Mouse (Mus musculus) intestine, postnatal 0 days (tissue): Measurements from ENCODE around the gene Hacd4. TPM values are rescaled to one million over a fixed set of nuclear protein-coding genes. Genes with fewer than 3 reads are reported as not detected.
A peak's percentile ranks its signal among the peaks of the same experiment; 100 is the strongest.

ENCODE experiments used
- ATAC-seq: fragments of 200-750 bp; cut with Nextera tagmentation; 2 replicates; pipeline ENCODE4 v1.8.0; 2017; ENCODE audit warnings: mild to moderate bottlenecking, moderate TSS enrichment, moderate library complexity
- H3K27ac ChIP-seq: fragments of 300-500 bp; sonication (generic); 2 replicates; pipeline ENCODE4 v1.5.1; 2014; ENCODE audit warnings: mild to moderate bottlenecking, low read depth, low read length, moderate library complexity
- H3K27me3 ChIP-seq: fragments of 300-500 bp; sonication (generic); replicated peaks from 2 replicates; pipeline ENCODE4 v1.6.1; 2014; ENCODE audit warnings: low read length, mixed read lengths; ENCODE audit not compliant: control insufficient read depth, insufficient read depth
- H3K36me3 ChIP-seq: fragments of 300-500 bp; sonication (generic); 2 replicates; pipeline ENCODE4 v1.6.1; 2014; ENCODE audit warnings: mild to moderate bottlenecking, moderate library complexity; ENCODE audit not compliant: control insufficient read depth, insufficient read depth
- H3K4me1 ChIP-seq: fragments of 300-500 bp; sonication (generic); replicated peaks from 2 replicates; pipeline ENCODE4 v1.6.1; 2014; ENCODE audit warnings: antibody characterized with exemption, low read length, mixed read lengths; ENCODE audit not compliant: control insufficient read depth, insufficient read depth
- H3K4me2 ChIP-seq: fragments of 300-500 bp; sonication (generic); replicated peaks from 2 replicates; pipeline ENCODE4 v1.6.1; 2014; ENCODE audit warnings: low read depth, mild to moderate bottlenecking, moderate library complexity
- H3K4me3 ChIP-seq: fragments of 300-500 bp; sonication (generic); 2 replicates; pipeline ENCODE4 v1.5.1; 2014; ENCODE audit warnings: low read depth, low read length
- H3K9ac ChIP-seq: fragments of 300-500 bp; sonication (generic); 2 replicates; pipeline ENCODE4 v1.6.1; 2014; ENCODE audit warnings: mild to moderate bottlenecking, low read depth, low read length
- H3K9me3 ChIP-seq: fragments of 300-500 bp; sonication (generic); 2 replicates; pipeline ENCODE4 v1.6.1; 2016; ENCODE audit warnings: mixed run types; ENCODE audit not compliant: control insufficient read depth
- CTCF ChIP-seq: sonication (generic); IDR thresholded peaks from 2 replicates; pipeline ENCODE4 v1.5.1; 2016; ENCODE audit warnings: low read depth, mild to moderate bottlenecking, control low read depth, antibody characterized with exemption, moderate library complexity
- WGBS: fragments of 180-500 bp; shearing (Covaris S2); extraction: QIAGEN DNeasy Blood & Tissue Kit; methylation state at CpG from one replicate; pipeline ENCODE4 v1.1.7; 2014; 5-methylcytosine and 5-hydroxymethylcytosine counted together
- polyA plus RNA-seq: library from polyadenylated mRNA; unstranded; fragments of >200 nt; fragmentation: Nextera tagmentation; extraction: Ambion mirVana; gene quantifications from 2 replicates; pipeline ENCODE4 v1.2.1, GENCODE M21; 2015

The Hacd4 gene
- polyA plus RNA-seq, 1 experiment from 2014 or later: 6.6 TPM

GRCm38 (mm10) chr4:88458093-88458492, 19.4 kb upstream of the Hacd4 start:
- Histone ChIP-seq H3K9me3 (no peaks in the 10 kb centered on the region), H3K4me3 (no peak overlapping the region), H3K36me3 (no peaks in the 10 kb centered on the region), H3K9ac (no peak overlapping the region), H3K4me2 (no peak overlapping the region), H3K4me1 (no peaks in the 10 kb centered on the region), H3K27ac (no peak overlapping the region), H3K27me3 (no peaks in the 10 kb centered on the region)
- no peak for TF ChIP-seq CTCF
- ATAC-seq: no peak
- 85% methylated on average over 1 of the region's 1 CpGs for WGBS

GRCm38 (mm10) chr4:88450087-88450765, 11.5 kb upstream of the Hacd4 start:
- no peak for TF ChIP-seq CTCF
- no peak overlapping the region for H3K4me3 ChIP-seq
- no peak overlapping the region for H3K9ac ChIP-seq
- H3K4me1 ChIP-seq: no peaks in the 10 kb centered on the region
- H3K36me3 ChIP-seq: no peaks in the 10 kb centered on the region
- ATAC-seq: no peak
- no peaks in the 10 kb centered on the region for H3K9me3 ChIP-seq
- no peak overlapping the region for H3K27ac ChIP-seq
- WGBS: 92% methylated on average over 1 of the region's 1 CpGs
- no peak overlapping the region for H3K4me2 ChIP-seq
- H3K27me3 ChIP-seq: no peaks in the 10 kb centered on the region

GRCm38 (mm10) chr4:88448976-88449375, 10.2 kb upstream of the Hacd4 start:
- no peaks in the 10 kb centered on the region for H3K9me3 ChIP-seq
- TF ChIP-seq CTCF: no peak
- no peaks in the 10 kb centered on the region for H3K36me3 ChIP-seq
- H3K9ac ChIP-seq: no peak overlapping the region
- H3K27me3 ChIP-seq: no peaks in the 10 kb centered on the region
- no peak overlapping the region for H3K4me2 ChIP-seq
- no peaks in the 10 kb centered on the region for H3K4me1 ChIP-seq
- H3K4me3 ChIP-seq: no peak overlapping the region
- WGBS: 42% methylated on average over 2 of the region's 2 CpGs
- no peak for ATAC-seq
- H3K27ac ChIP-seq: no peak overlapping the region

GRCm38 (mm10) chr4:88440814-88441213, 2.1 kb upstream of the Hacd4 start:
- H3K4me2 ChIP-seq: no peak overlapping the region
- no peak overlapping the region for H3K9ac ChIP-seq
- H3K9me3 ChIP-seq: no peaks in the 10 kb centered on the region
- no peaks in the 10 kb centered on the region for H3K27me3 ChIP-seq
- no peak for ATAC-seq
- no peak overlapping the region for H3K4me3 ChIP-seq
- 0 out of 2 replicates have a peak, but pooled peaks cover 3% of the 10 kb centered on the region for H3K4me1 ChIP-seq
- WGBS: 89% methylated on average over 7 of the region's 7 CpGs
- no peak for TF ChIP-seq CTCF
- no peak overlapping the region for H3K27ac ChIP-seq
- H3K36me3 ChIP-seq: no peaks in the 10 kb centered on the region

GRCm38 (mm10) chr4:88439669-88440123, 968 bp upstream of the Hacd4 start:
- no peaks in the 10 kb centered on the region for H3K9me3 ChIP-seq
- no peak for TF ChIP-seq CTCF
- H3K4me1 ChIP-seq: 0 out of 2 replicates have a peak, but pooled peaks cover 3% of the 10 kb centered on the region
- ATAC-seq: no peak
- no peak overlapping the region for H3K9ac ChIP-seq
- H3K36me3 ChIP-seq: no peaks in the 10 kb centered on the region
- H3K27me3 ChIP-seq: no peaks in the 10 kb centered on the region
- no peak overlapping the region for H3K4me3 ChIP-seq
- no peak overlapping the region for H3K4me2 ChIP-seq
- 81% methylated on average over 6 of the region's 6 CpGs for WGBS
- no peak overlapping the region for H3K27ac ChIP-seq

- no peak overlapping the region for H3K27ac ChIP-seq
- 10% methylated on average over 4 of the region's 4 CpGs for WGBS
These were observed 232 bp upstream of the Hacd4 start for GRCm38 (mm10) chr4:88438990-88439329.

More at GRCm38 (mm10) chr4:88438990-88439329, 232 bp upstream of the Hacd4 start:
- Histone ChIP-seq H3K9ac (peak overlapping the region; percentile 40; the same call in 1 of the 2 replicates), H3K4me2 (peak overlapping the region; percentile 68), H3K36me3 (no peaks in the 10 kb centered on the region), H3K4me3 (peak overlapping the region; percentile 41), H3K27me3 (no peaks in the 10 kb centered on the region), H3K9me3 (no peaks in the 10 kb centered on the region), H3K4me1 (0 out of 2 replicates have a peak, but pooled peaks cover 3% of the 10 kb centered on the region)
- TF ChIP-seq CTCF: no peak
- no peak for ATAC-seq
